22 mouse cellular contexts compared by ENCODE assay signal in the genomic region with DNA sequence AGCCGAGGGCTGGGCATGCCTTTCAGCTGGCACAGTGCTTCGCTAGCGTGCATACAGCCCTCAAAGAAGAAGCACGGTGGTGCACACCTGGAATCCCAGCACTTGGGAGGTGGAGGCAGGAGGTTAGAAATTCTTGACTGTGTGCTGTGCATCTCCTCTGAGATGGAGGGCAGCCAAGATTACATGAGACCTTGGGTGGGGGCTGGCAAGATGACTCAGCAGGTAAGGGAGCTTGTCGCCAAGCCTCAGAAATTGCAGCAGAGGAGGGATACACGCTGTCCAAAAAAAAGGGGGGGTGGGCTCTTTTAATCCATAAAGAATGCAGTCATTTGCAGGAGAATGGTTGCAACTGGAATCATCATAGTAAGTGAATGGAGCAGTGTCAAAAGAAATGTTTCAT. TPM values are rescaled to one million over a fixed set of nuclear protein-coding genes. Genes with fewer than 3 reads are reported as not detected.
A peak's percentile ranks its signal among the peaks of the same experiment; 100 is the strongest.
DNase-seq lines count a peak whose midpoint lies in the region; ATAC-seq and TF ChIP-seq lines count a peak whose summit lies in the region.
"Had no signal": no experiment of that assay in that cellular context is flagged by ENCODE, and none has a peak within 500 bp of the region (broad histone marks: within the 10 kb centered on the region; RNA-seq: fewer than 3 reads in every experiment).

No protein-coding gene starts in this region.

- no peaks in the 10 kb centered on the region for H3K36me3 ChIP-seq in ES-Bruce4 (ENCODE audit: control insufficient read depth, insufficient read depth, low read length, poor library complexity, severe bottlenecking)
- H3K36me3 ChIP-seq in kidney, embryonic 14.5 days (ENCODE audit: control insufficient read depth, insufficient read depth, low read length) = peaks cover 17% of the 10 kb centered on the region; the same call in 1 of the 2 replicates

- peak; percentile 56 for DNase-seq in NIH3T3 (ENCODE audit: low read depth)
- DNase-seq in cerebellum, adult 8-10 months = no peak
- DNase-seq in neural tube, embryonic 10.5 days (ENCODE audit: extremely low spot score, low spot score) = no peak
- DNase-seq: cerebellum, adult 11 months; gastrocnemius, postnatal 36 days; lung, embryonic 14.5 days; lung, postnatal 4 days; right cerebral cortex, postnatal 14 days; spleen, adult 18-20 months; thymus, postnatal 4 days had no signal

- TF ChIP-seq POLR2A in ES-Bruce4 (IDR thresholded peaks at IDR 0.05; ENCODE audit: insufficient read depth, low read length) = no peak

- H3K27me3 ChIP-seq in ES-Bruce4 (ENCODE audit: control insufficient read depth, insufficient read depth, low read length, poor library complexity, severe bottlenecking) = no peaks in the 10 kb centered on the region
- H3K27me3 ChIP-seq in kidney, embryonic 14.5 days (ENCODE audit: control insufficient read depth, insufficient read depth, low read length) = no peaks in the 10 kb centered on the region
- H3K27me3 ChIP-seq: embryonic facial prominence, embryonic 13.5 days; limb, embryonic 12.5 days; midbrain, embryonic 12.5 days; neural tube, embryonic 13.5 days had no signal

- H3K4me1 ChIP-seq in ES-Bruce4 (ENCODE audit: control insufficient read depth, insufficient read depth, low read length) = peaks cover 21% of the 10 kb centered on the region
- no peaks in the 10 kb centered on the region for H3K4me1 ChIP-seq in kidney, embryonic 14.5 days (ENCODE audit: control insufficient read depth, insufficient read depth, low read length)
- H3K4me1 ChIP-seq: embryonic facial prominence, embryonic 13.5 days; limb, embryonic 12.5 days; midbrain, embryonic 12.5 days; neural tube, embryonic 13.5 days had no signal

- no peaks in the 10 kb centered on the region for H3K9me3 ChIP-seq in ES-Bruce4 (replicated peaks; ENCODE audit: control insufficient read depth, insufficient read depth, low read length, poor library complexity, severe bottlenecking)
- no peaks in the 10 kb centered on the region for H3K9me3 ChIP-seq in kidney, embryonic 14.5 days (ENCODE audit: control insufficient read depth, low read length)
- H3K9me3 ChIP-seq: embryonic facial prominence, embryonic 13.5 days; limb, embryonic 12.5 days; midbrain, embryonic 12.5 days; neural tube, embryonic 13.5 days had no signal

- no peak overlapping the region for H3K4me2 ChIP-seq in kidney, embryonic 14.5 days (replicated peaks; ENCODE audit: low read depth, low read length)
- H3K4me2 ChIP-seq: embryonic facial prominence, embryonic 13.5 days; limb, embryonic 12.5 days; lung, embryonic 14.5 days; midbrain, embryonic 12.5 days; neural tube, embryonic 13.5 days had no signal

- WGBS in kidney, embryonic 14.5 days = 85% methylated on average over 6 of the region's 6 CpGs

- no peak overlapping the region for H3K4me3 ChIP-seq in ES-Bruce4 (ENCODE audit: low read depth, low read length)
- H3K4me3 ChIP-seq in kidney, embryonic 14.5 days (ENCODE audit: low read length) = no peak overlapping the region
- H3K4me3 ChIP-seq: embryonic facial prominence, embryonic 13.5 days; limb, embryonic 12.5 days; midbrain, embryonic 12.5 days; neural tube, embryonic 13.5 days had no signal

- peak; percentile 77 for ATAC-seq in erythroid progenitor cell, adult 5-6 weeks (replicated peaks; ENCODE audit: low FRiP score, poor library complexity, severe bottlenecking)
- ATAC-seq in megakaryocyte progenitor cell, adult 5-6 weeks (replicated peaks; ENCODE audit: poor library complexity) = peak; percentile 57; the same call in 1 of the 2 replicates
- ATAC-seq in kidney, embryonic 14.5 days (ENCODE audit: low FRiP score, low TSS enrichment) = no peak
- ATAC-seq: forebrain, embryonic 16.5 days; hindbrain, postnatal 0 days; intestine, postnatal 0 days had no signal

- TF ChIP-seq CTCF in ES-Bruce4 (IDR thresholded peaks at IDR 0.05; ENCODE audit: low read depth, low read length) = no peak

- peak overlapping the region; percentile 78 for H3K27ac ChIP-seq in ES-Bruce4 (ENCODE audit: insufficient read depth, low read length)
- H3K27ac ChIP-seq in kidney, embryonic 14.5 days (ENCODE audit: low read depth, low read length) = no peak overlapping the region
- H3K27ac ChIP-seq: embryonic facial prominence, embryonic 13.5 days; hindbrain, postnatal 0 days; kidney, postnatal 0 days; limb, embryonic 12.5 days; midbrain, embryonic 12.5 days; neural tube, embryonic 13.5 days had no signal

- no peak overlapping the region for H3K9ac ChIP-seq in ES-Bruce4 (ENCODE audit: low read depth, poor library complexity, severe bottlenecking)
- no peak overlapping the region for H3K9ac ChIP-seq in kidney, embryonic 14.5 days (ENCODE audit: low read depth, low read length)
- H3K9ac ChIP-seq: embryonic facial prominence, embryonic 13.5 days; limb, embryonic 12.5 days; lung, embryonic 14.5 days; midbrain, embryonic 12.5 days; neural tube, embryonic 13.5 days had no signal

- TF ChIP-seq EP300 in ES-Bruce4 (IDR thresholded peaks at IDR 0.05; ENCODE audit: insufficient read depth, low read depth, low read length) = 0 out of 2 replicates have a peak, but pooled peaks have one; percentile 37

RNA-seq across cellular contexts. Expression of gene Max, which starts 43.9 kb away (rescaled TPM):
- 84.4 and 101 TPM in 2 replicates for polyA plus RNA-seq in ES-Bruce4 (2011; ENCODE audit: insufficient read depth, insufficient read length, low read depth, missing spikeins)
- 38.6 and 85.1 TPM in 2 replicates for total RNA-seq in erythroid progenitor cell, adult 5-6 weeks (2015; ENCODE audit: low replicate concordance)
- total RNA-seq in erythroid progenitor cell, adult 5-6 weeks (2017; ENCODE audit: low replicate concordance) = 49.4 and 69.4 TPM in 2 replicates
- 114 and 116 TPM in 2 replicates for total RNA-seq in megakaryocyte progenitor cell, adult 5-6 weeks (2015)
- total RNA-seq in megakaryocyte progenitor cell, adult 5-6 weeks (2017) = 100 and 122 TPM in 2 replicates
- 36.1 and 67.9 TPM in 2 replicates for polyA plus RNA-seq in kidney, embryonic 14.5 days (2014; fragmentation: Nextera tagmentation; extraction: Ambion mirVana)
